Mouse (Mus musculus): ENCODE results near the gene Chgb. TPM values are rescaled to one million over a fixed set of nuclear protein-coding genes. Genes with fewer than 3 reads are reported as not detected.
A peak's percentile ranks its signal among the peaks of the same experiment; 100 is the strongest.

The Chgb gene
- total RNA-seq (2021): under 1 TPM in 1 of 2 experiments, not detected in 1; 0.18 TPM
- long read RNA-seq, experiment 1: 0 reads
- long read RNA-seq, experiment 2: 0 reads

DNA sequence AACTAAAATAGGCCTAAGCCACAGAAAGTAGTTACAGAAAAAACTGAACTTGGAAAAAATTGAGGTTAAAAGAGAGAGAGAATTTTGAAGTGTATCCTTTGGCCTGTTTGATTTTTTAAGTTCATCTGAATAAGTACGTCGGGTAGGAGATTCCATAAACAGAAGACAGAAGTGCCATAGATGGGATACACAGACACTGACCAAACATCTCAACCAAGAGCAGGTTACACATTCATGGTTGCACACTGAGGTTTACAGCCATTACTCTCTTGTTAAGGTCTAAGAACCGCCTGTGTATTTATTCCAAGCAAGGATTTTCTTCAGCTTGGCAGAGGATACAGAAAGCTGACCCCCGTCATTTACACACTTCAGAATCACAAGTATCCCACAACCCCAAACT is at the start of gene Chgb:
Gene Chgb (plus strand): TSS at position 301 of the 400 bp plus-strand sequence.
- no peak for TF ChIP-seq CTCF (IDR thresholded peaks at IDR 0.05)
- no peak for DNase-seq
- no peak within 1 kb of the TSS for H3K27ac ChIP-seq
- intact Hi-C loops (cut with DNase I): no loop called here
- H3K4me3 ChIP-seq: 0 out of 2 replicates have a peak within 1 kb of the TSS, but pooled peaks have one; percentile 26

- no peak for TF ChIP-seq CTCF (IDR thresholded peaks at IDR 0.05)
- no peak overlapping the region for H3K27ac ChIP-seq
- no peak overlapping the region for H3K4me3 ChIP-seq
- intact Hi-C loops (cut with DNase I): no loop called here
- no peak for DNase-seq
Observed at GRCm38 (mm10) chr2:132732940-132733339, 48.1 kb upstream of the Chgb start.

DNA sequence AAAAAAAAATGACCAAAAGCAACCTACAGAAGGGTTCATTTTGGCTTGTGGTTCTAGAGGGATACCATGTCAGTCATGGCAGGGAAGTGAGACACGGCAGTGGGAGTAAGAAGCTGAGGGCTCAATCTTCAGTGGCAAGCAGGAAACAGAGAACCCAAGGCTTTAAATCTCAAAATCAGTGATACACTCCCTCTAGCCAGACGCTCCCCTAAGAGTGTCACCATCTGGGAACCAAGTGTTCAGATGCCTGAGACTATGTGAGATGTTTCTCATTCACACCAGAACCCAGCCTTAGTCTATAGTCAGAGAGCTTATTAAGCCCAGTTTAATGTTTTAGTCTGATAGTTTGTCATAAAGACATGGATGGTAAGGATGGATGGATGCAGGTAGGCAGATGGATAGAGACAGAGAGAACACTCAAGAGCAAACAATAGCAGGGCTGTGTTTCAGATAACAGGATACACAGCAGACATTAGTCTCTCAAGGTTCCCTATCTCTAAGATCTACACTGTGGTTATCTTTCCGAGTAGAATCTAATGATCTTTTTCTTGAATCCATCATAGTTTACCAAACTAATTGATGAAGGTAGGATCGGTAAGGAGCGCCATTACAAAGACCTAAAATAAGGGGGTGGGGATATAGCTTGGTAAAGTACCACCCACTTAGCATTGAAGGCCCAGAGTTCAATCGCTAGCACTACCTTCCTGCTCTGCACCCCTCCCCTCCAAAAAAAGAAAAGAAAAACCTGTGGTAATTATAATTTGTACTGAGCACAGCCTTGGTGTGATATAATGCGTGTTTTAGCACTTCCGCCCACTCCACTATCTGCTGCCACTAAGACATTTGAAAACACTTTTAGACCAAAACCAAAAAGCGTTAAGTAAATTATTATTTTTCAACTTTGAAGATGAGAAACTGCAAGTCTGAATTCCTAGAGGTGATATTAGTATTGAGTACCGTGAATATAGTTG is 47.2 kb upstream of the Chgb start:
- no peak overlapping the region for H3K27ac ChIP-seq
- H3K4me3 ChIP-seq: no peak overlapping the region
- intact Hi-C loops (cut with DNase I): no loop called here
- TF ChIP-seq CTCF (IDR thresholded peaks at IDR 0.05): no peak
- no peak for DNase-seq

DNA sequence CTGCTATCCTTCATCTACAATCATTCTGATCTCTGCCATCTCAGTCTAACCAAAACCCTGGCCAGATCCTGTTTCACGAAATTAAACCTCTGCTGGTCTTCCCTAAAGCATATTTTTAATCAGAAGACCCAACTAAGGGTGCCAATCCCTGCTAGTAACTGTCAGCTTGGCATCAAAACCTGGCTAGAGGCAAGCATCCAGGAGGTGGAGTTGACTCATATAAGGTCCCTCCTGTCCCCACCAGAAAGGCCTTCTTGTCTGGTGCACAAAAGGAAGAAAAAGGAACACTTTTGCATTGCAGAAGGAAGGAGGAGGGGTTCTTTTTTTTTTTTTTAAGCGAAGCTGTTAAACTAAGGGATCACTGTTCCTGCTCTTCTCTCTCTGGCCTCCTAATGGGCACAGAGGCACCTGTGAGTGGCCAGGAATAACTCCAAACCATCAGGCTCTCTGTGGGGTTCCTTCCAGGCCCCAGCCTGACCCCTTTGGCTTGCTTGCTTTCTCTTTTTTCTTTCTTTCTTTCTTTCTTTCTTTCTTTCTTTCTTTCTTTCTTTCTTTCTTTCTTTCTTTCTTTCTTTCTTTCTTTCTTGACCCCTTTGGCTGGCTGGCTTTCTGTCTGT is 42.2 kb upstream of the Chgb start:
- no peak for DNase-seq
- TF ChIP-seq CTCF (IDR thresholded peaks at IDR 0.05): no peak
- H3K27ac ChIP-seq: no peak overlapping the region
- intact Hi-C loops (cut with DNase I): no loop called here
- no peak overlapping the region for H3K4me3 ChIP-seq

GRCm38 (mm10) chr2:132741862-132742347 is 39.2 kb upstream of the Chgb start:
- H3K4me3 ChIP-seq: no peak overlapping the region
- no peak for TF ChIP-seq CTCF (IDR thresholded peaks at IDR 0.05)
- no peak overlapping the region for H3K27ac ChIP-seq
- no peak for DNase-seq
- intact Hi-C loops (cut with DNase I): no loop called here

- intact Hi-C loops (cut with DNase I): no loop called here
- Histone ChIP-seq H3K4me3 (no peak overlapping the region), H3K27ac (peak overlapping the region; percentile 41)
- TF ChIP-seq CTCF (IDR thresholded peaks at IDR 0.05): no peak
- peak; percentile 81 for DNase-seq
Observed at GRCm38 (mm10) chr2:132744866-132745265, 36.2 kb upstream of the Chgb start.

DNA sequence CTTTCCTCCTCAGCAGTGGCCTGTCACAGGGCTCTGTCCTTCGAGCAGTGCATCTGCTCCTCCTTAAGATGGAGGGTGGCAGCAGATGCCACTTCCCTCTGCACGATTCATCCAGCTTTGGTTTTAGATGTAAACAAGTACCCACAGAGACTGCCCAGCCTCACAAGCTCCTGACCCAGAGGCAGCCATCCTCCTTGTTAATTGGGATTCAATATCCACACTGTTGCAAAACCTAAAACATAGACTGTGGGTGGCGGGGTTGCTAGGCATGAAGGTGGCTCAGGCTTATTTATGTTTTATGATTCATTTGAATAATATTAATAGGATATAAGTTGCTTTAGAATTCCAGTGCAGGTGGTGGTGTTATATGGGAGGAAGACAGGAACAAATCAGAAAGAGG is 35.0 kb upstream of the Chgb start:
- Histone ChIP-seq H3K27ac (no peak overlapping the region), H3K4me3 (no peak overlapping the region)
- no peak for DNase-seq
- no peak for TF ChIP-seq CTCF (IDR thresholded peaks at IDR 0.05)
- intact Hi-C loops (cut with DNase I): no loop called here

DNA sequence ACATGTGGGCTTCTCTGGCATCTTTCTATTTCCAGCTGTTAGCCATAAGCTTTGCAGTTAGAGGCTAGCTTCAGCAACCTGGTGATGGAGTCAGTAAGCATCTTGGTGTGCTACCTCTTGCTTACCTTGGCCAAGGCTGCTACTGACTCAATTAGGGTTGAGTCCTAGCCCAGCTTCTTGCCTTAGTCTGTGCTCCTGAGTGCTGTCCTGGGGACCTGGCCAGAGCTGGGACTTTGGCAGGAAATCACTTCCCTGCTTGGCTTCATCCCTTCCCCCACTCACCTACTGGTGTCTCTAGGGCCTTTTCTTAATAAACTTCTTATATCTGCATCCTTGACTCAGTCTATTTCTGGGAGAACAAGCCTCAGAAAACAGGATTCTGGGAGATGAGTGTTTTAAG is 30.4 kb upstream of the Chgb start:
- intact Hi-C loops (cut with DNase I): no loop called here
- H3K27ac ChIP-seq: no peak overlapping the region
- TF ChIP-seq CTCF (IDR thresholded peaks at IDR 0.05): no peak
- no peak for DNase-seq
- no peak overlapping the region for H3K4me3 ChIP-seq

DNA sequence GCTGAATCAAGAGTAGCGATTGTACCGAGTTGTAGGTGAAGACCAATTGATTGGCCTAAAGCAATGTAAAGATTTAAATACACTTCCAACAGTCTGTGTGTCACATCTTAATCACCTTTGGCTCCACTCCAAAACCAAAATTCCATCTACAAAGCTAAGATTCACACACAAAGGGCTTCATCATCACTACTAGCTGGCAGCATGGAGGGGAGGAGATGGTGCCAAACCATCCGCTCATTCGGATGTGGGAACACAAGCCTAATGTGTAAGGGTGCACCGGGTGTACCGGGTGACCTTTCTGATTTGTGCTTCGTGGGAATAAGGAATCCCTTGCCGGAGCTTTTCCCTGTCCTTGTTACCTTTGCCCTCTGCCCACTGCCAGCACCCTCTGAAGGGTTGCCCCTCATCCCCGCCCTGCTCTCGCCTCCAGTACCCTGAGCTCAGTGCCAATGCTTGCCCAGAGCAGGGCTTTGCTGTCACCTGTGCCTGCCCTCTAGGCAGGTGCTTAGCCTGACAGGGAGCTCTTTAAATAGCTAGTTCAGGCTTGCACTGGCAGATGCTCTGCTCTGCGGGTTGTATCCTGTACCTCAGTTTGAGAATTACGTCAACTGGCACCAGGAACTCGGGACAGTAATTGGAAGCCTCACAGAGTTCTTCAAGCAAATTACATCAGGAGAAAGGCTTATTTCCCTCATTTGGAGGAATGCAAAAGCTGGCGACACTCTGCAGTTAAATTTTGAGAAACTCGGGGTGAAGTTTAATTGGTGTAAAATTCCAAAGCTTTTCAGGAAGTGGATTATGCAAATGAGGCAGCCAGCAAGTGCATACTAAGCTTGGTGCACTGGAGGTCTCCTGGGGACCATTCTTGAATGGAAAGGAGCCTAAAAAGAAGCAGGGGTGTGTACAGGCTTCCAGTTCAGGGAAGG is 29.7 kb upstream of the Chgb start:
- intact Hi-C loops (cut with DNase I): no loop called here
- DNase-seq: peak; percentile 35
- Histone ChIP-seq H3K4me3 (no peak overlapping the region), H3K27ac (no peak overlapping the region)
- no peak for TF ChIP-seq CTCF (IDR thresholded peaks at IDR 0.05)

- intact Hi-C loops (cut with DNase I): no loop called here
- TF ChIP-seq CTCF (IDR thresholded peaks at IDR 0.05): no peak
Observed at GRCm38 (mm10) chr2:132752398-132752797, 28.7 kb upstream of the Chgb start.

GRCm38 (mm10) chr2:132753137-132753536 is 27.9 kb upstream of the Chgb start:
- no peak for TF ChIP-seq CTCF (IDR thresholded peaks at IDR 0.05)
- H3K27ac ChIP-seq: no peak overlapping the region
- no peak overlapping the region for H3K4me3 ChIP-seq
- DNase-seq: no peak
- intact Hi-C loops (cut with DNase I): no loop called here

More at GRCm38 (mm10) chr2:132752398-132752797, 28.7 kb upstream of the Chgb start:
- no peak overlapping the region for H3K27ac ChIP-seq
- no peak overlapping the region for H3K4me3 ChIP-seq
- no peak for DNase-seq

DNA sequence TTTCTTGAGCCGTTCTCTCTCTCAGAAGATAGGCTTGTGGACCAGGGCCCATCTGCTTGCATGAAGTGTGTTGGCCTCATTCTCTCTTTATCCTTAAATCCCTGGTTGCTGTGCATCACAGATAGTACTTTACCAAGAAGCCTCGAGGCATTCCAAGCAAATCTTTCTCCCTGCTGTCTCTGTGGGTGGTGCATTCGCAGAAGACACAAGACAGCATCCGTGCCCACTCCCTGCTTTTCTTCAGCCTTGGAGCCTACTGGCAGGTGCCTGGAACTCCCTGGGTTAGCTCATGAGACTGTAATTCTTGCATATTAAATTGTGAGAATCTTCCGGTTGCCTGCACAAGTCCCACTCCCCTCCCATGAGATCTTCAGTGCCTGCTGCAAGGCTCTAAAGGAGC is 23.2 kb upstream of the Chgb start:
- TF ChIP-seq CTCF (IDR thresholded peaks at IDR 0.05): no peak
- intact Hi-C loops (cut with DNase I): no loop called here

More for the DNA sequence above, 23.2 kb upstream of the Chgb start:
- Histone ChIP-seq H3K4me3 (no peak overlapping the region), H3K27ac (no peak overlapping the region)
- DNase-seq: no peak

All from gastrocnemius, adult 2 months (tissue).